Mouse (Mus musculus): ENCODE data around the gene Clic3. TPM values are rescaled to one million over a fixed set of nuclear protein-coding genes. Genes with fewer than 3 reads are reported as not detected.

The Clic3 gene
- polyA plus RNA-seq, 1 experiment from 2014 or later: 2.6 TPM

DNA sequence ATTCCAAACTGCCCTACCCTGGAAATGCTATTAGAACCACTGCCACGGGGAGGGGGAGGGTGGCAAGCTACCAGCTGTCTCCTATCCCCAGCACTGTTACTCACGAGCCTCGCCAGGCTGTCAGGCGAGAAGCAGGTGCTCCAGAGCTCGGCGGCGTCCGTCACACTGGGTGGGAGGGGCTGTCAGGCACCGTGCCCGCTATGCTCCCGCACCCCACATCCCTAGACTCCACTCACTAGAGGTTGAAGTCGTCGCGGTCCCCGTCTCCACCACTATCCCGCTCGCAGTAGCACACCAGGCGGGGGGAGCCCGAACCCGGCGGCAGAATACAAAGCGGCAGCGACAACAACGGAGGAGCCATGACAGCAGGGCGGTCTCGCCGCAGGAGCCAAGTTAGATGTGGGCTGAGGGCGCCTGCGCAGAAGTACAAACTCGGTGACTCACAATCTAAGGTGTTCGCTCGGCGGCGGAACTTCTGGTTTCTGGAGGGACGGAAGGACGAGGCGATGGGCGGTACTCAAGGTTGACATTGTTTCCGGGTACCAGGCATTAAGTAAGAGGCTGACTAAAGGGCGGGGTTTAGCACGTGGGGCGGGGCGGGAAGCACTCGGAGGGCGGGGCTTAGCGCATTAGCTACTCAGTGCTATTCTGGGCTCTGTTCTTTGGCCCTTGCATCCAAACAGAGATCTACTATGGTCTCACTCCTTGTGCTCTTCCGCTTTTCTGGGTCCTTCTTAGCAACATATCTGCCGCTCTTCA, 4.1 kb downstream of the Clic3 start, which contains the start of gene Paxx:
TSS of gene Paxx (minus strand) at position 544 of the 759 bp plus-strand sequence.
- under 1% methylated on average over 48 of the region's 48 CpGs for WGBS
- Histone ChIP-seq H3K4me1 (ENCODE audit: control insufficient read depth, insufficient read depth, low read length) (peaks cover 40% of the 10 kb centered on the region), H3K27me3 (replicated peaks; ENCODE audit: control insufficient read depth, insufficient read depth, low read length) (no peaks in the 10 kb centered on the region), H3K4me3 (ENCODE audit: low read length) (peak within 1 kb of the TSS; percentile 72), H3K27ac (ENCODE audit: low read length) (peak within 1 kb of the TSS; percentile 93), H3K9ac (ENCODE audit: low read depth, low read length) (peak within 1 kb of the TSS; percentile 81), H3K4me2 (ENCODE audit: low read depth, low read length) (peak within 1 kb of the TSS; percentile 87), H3K9me3 (ENCODE audit: control insufficient read depth, low read length) (no peaks in the 10 kb centered on the region), H3K36me3 (ENCODE audit: control insufficient read depth, insufficient read depth, low read length) (no peaks in the 10 kb centered on the region)
- ATAC-seq: peak; percentile 90

DNA sequence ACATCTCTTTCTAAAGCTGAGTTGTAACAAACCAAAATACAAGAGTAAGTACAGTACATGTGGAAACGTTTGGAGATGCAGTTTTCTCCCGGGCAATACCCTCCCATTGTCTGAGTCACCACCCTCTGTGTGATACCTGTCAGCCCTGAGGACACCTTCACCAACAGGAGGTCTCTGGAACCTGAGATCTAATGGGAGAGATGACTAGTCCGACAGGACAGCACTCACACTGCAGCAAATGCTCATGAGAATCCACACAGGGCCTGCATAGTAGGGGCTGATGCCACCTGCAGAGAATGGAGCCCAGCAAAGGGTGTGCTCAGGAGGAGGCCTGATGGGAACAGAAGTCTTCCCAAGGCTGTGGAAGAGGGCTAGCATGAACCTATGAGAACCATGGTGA, 4.8 kb downstream of the Clic3 start:
- Histone ChIP-seq H3K4me2 (ENCODE audit: low read depth, low read length) (peak overlapping the region; percentile 87), H3K27ac (ENCODE audit: low read length) (peak overlapping the region; percentile 52), H3K36me3 (ENCODE audit: control insufficient read depth, insufficient read depth, low read length) (no peaks in the 10 kb centered on the region), H3K9me3 (ENCODE audit: control insufficient read depth, low read length) (no peaks in the 10 kb centered on the region), H3K27me3 (replicated peaks; ENCODE audit: control insufficient read depth, insufficient read depth, low read length) (no peaks in the 10 kb centered on the region), H3K4me3 (ENCODE audit: low read length) (peak overlapping the region; percentile 72), H3K4me1 (ENCODE audit: control insufficient read depth, insufficient read depth, low read length) (peaks cover 34% of the 10 kb centered on the region), H3K9ac (ENCODE audit: low read depth, low read length) (peak overlapping the region; percentile 57; the same call in 1 of the 2 replicates)
- WGBS: 21% methylated on average over 3 of the region's 3 CpGs
- 0 out of 2 replicates have a peak, but pooled peaks have one; percentile 1 for ATAC-seq

DNA sequence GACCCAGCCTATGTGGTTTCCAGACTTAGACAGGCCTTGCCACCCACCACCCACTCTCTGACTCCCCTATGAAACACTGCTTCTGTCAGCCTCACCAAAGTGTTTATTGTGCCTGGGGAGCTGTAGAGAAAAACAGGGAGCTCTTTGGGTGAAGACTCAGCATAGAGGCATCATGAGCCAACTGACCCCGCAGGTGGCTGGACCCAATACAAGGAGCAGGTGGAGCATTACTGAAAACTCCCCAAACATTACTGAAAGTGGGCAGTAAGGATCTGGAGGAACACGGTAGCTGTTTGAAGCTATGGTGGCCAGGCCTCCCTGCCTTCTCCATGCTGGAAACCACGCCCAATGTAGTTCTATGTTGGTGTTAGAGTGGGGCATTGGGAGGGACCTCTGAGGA, 7.0 kb downstream of the Clic3 start:
- Histone ChIP-seq H3K27me3 (replicated peaks; ENCODE audit: control insufficient read depth, insufficient read depth, low read length) (no peaks in the 10 kb centered on the region), H3K4me3 (ENCODE audit: low read length) (no peak overlapping the region), H3K9ac (ENCODE audit: low read depth, low read length) (no peak overlapping the region), H3K27ac (ENCODE audit: low read length) (no peak overlapping the region), H3K9me3 (ENCODE audit: control insufficient read depth, low read length) (no peaks in the 10 kb centered on the region), H3K4me2 (ENCODE audit: low read depth, low read length) (no peak overlapping the region), H3K36me3 (ENCODE audit: control insufficient read depth, insufficient read depth, low read length) (no peaks in the 10 kb centered on the region), H3K4me1 (ENCODE audit: control insufficient read depth, insufficient read depth, low read length) (peaks cover 26% of the 10 kb centered on the region)
- ATAC-seq: no peak
- 85% methylated on average over 3 of the region's 3 CpGs for WGBS

DNA sequence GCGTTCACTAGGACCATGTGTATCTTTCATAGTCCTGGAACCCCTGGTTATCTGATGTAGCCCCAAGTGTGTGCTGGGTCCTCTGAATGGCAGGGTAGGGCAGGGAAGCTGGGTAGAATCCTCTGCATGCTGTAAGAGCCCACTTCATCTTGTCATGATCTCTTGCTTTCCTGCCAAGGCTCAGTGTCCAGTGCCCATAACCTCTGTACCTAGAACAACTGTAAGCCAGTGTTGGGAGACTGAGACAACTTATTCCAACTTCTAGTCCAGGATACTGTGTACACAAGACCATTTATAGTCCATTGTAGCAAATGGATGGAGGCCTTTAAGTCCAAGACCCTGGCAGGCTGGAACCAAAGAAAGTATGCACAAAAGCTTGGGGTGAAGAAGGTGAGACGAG, 8.6 kb downstream of the Clic3 start:
- Histone ChIP-seq H3K4me3 (ENCODE audit: low read length) (no peak overlapping the region), H3K36me3 (ENCODE audit: control insufficient read depth, insufficient read depth, low read length) (no peaks in the 10 kb centered on the region), H3K9me3 (ENCODE audit: control insufficient read depth, low read length) (no peaks in the 10 kb centered on the region), H3K9ac (ENCODE audit: low read depth, low read length) (no peak overlapping the region), H3K27ac (ENCODE audit: low read length) (no peak overlapping the region), H3K4me1 (ENCODE audit: control insufficient read depth, insufficient read depth, low read length) (peaks cover 15% of the 10 kb centered on the region), H3K27me3 (replicated peaks; ENCODE audit: control insufficient read depth, insufficient read depth, low read length) (no peaks in the 10 kb centered on the region), H3K4me2 (ENCODE audit: low read depth, low read length) (no peak overlapping the region)
- no peak for ATAC-seq
- 74% methylated on average over 2 of the region's 2 CpGs for WGBS

DNA sequence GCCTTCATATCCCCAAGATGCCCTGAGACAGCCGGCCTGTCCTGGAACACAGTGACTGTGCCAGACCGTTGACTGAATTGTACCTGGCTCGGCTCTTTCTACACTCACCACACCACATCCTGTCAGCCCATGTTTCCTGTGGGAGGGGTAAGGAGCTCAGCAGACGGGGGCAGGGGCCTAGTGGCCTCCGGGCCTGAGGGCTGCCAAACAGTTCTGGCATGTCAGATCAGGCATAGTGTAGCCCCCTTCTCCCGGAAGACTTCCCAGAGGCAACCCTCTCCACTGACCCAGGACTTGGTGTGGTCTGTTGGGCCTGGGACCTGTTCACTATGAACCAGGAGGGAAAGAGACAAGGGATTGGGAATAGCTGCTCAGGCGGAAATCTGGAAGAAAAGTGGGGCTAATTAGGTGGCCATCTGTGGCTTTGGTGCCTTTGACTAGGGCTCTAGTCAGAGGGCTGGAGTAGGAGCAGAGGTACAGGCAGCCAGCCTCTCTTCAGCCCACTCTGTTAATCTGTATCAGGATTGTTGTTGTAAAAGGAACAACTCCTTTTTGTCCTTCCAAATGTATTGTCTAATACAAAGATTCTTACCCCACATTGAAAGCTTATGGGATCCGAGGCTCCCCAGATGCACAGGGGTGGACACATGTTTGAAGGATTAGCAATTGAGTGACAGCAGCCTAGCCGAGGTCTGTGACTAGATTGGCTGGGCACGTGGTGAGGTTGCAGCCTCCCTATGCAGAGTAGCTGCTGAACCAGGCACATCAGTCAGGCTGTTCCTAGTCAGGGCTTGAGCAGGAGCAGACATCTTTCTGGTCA, 9.4 kb downstream of the Clic3 start:
- 58% methylated on average over 10 of the region's 10 CpGs for WGBS
- H3K4me3 ChIP-seq (ENCODE audit: low read length): no peak overlapping the region
- no peaks in the 10 kb centered on the region for H3K9me3 ChIP-seq (ENCODE audit: control insufficient read depth, low read length)
- no peak overlapping the region for H3K4me2 ChIP-seq (ENCODE audit: low read depth, low read length)
- ATAC-seq: no peak
- H3K27me3 ChIP-seq (replicated peaks; ENCODE audit: control insufficient read depth, insufficient read depth, low read length): no peaks in the 10 kb centered on the region
- 0 out of 2 replicates have a peak overlapping the region, but pooled peaks have one; percentile 25 for H3K9ac ChIP-seq (ENCODE audit: low read depth, low read length)
- H3K36me3 ChIP-seq (ENCODE audit: control insufficient read depth, insufficient read depth, low read length): no peaks in the 10 kb centered on the region
- H3K4me1 ChIP-seq (ENCODE audit: control insufficient read depth, insufficient read depth, low read length): peaks cover 15% of the 10 kb centered on the region
- H3K27ac ChIP-seq (ENCODE audit: low read length): 0 out of 2 replicates have a peak overlapping the region, but pooled peaks have one; percentile 16

DNA sequence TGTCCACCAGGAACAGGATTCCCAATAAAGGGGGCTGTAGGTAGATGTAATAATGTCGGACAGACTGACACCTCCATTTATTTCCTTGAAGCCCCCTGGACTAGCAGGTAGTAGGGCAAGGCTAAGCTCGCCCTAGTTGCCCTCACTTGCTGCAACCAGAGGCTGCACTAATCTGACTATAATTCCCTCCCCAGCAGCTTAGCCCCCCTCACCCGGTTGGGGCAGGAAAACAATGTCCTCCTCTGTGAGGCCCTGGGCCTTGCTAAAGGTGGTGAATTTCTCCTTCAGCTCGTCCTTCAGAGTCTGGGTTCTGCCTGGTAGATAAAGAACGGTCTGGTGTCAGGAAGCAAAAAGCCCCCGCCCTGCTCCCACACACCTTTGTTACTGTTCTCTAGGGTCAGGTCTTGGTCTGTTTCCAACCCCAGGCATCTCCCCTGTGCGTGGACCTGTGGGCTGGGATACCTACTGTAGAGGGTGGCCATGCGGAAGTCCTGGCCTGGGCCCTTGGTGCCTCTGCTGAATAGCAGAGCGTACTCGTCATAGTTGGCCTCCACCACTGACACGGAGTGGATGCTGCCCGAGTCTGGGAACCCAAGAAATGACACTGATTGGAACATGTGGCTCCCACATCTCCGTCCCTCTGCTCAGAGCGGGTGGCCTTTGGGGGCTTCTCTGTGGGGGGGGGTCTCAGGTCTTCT, 11.1 kb downstream of the Clic3 start:
- peaks cover 10% of the 10 kb centered on the region for H3K4me1 ChIP-seq (ENCODE audit: control insufficient read depth, insufficient read depth, low read length)
- H3K36me3 ChIP-seq (ENCODE audit: control insufficient read depth, insufficient read depth, low read length): no peaks in the 10 kb centered on the region
- 75% methylated on average over 14 of the region's 14 CpGs for WGBS
- H3K9ac ChIP-seq (ENCODE audit: low read depth, low read length): no peak overlapping the region
- no peak overlapping the region for H3K27ac ChIP-seq (ENCODE audit: low read length)
- no peak overlapping the region for H3K4me3 ChIP-seq (ENCODE audit: low read length)
- no peaks in the 10 kb centered on the region for H3K27me3 ChIP-seq (replicated peaks; ENCODE audit: control insufficient read depth, insufficient read depth, low read length)
- no peak overlapping the region for H3K4me2 ChIP-seq (ENCODE audit: low read depth, low read length)
- no peaks in the 10 kb centered on the region for H3K9me3 ChIP-seq (ENCODE audit: control insufficient read depth, low read length)
- no peak for ATAC-seq

DNA sequence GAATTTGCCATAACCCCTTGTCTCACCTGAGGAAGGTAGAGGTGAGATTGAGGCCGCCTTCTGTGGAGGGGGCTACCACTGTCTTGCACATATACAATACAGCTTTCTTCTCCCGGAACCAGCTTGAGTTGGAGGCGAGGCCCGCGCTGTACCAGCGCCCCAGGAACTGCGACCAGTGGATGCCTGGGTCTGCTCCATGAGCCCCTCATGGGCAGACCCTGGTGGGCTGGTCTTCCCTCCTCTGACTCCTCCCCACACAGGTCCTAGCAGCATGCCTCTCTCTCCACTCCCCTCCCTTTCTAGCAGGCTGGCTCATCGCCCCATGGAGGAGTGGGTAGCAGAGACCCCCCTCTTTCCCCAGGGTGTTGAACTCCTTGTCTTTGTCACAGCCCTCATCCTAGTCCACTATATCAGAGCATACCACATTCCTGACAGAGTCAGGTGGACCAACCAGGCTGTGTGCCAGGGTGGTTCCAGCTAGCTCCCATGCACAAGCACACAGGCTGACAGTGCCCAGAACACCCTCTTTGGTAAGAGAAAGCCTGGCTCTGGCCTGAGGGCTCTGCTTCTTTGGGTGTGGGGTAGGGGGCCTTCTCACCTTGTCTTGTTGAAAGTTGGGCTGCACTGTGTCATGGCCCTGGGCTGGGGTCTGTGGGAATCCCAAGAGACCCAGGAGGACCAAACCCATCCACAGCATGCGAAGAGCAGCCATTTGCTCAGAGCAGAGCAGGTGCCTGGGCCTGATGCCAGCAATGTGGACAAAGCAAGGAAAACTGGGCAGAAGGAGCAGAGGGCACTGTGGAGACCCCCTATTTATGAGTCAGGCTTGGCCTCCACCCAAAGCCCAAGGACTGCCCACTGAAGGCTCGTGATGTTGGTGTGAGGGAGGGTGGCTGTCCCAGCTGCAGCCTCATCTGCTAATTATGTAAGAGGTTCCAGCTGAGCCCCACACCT, 12.6 kb downstream of the Clic3 start:
- no peak overlapping the region for H3K9ac ChIP-seq (ENCODE audit: low read depth, low read length)
- no peaks in the 10 kb centered on the region for H3K27me3 ChIP-seq (replicated peaks; ENCODE audit: control insufficient read depth, insufficient read depth, low read length)
- no peak overlapping the region for H3K4me2 ChIP-seq (ENCODE audit: low read depth, low read length)
- H3K9me3 ChIP-seq (ENCODE audit: control insufficient read depth, low read length): no peaks in the 10 kb centered on the region
- no peak overlapping the region for H3K27ac ChIP-seq (ENCODE audit: low read length)
- H3K4me1 ChIP-seq (ENCODE audit: control insufficient read depth, insufficient read depth, low read length): peaks cover 10% of the 10 kb centered on the region
- 0 out of 2 replicates have a peak, but pooled peaks have one; percentile 10 for ATAC-seq
- H3K36me3 ChIP-seq (ENCODE audit: control insufficient read depth, insufficient read depth, low read length): no peaks in the 10 kb centered on the region
- H3K4me3 ChIP-seq (ENCODE audit: low read length): no peak overlapping the region
- 80% methylated on average over 10 of the region's 10 CpGs for WGBS

DNA sequence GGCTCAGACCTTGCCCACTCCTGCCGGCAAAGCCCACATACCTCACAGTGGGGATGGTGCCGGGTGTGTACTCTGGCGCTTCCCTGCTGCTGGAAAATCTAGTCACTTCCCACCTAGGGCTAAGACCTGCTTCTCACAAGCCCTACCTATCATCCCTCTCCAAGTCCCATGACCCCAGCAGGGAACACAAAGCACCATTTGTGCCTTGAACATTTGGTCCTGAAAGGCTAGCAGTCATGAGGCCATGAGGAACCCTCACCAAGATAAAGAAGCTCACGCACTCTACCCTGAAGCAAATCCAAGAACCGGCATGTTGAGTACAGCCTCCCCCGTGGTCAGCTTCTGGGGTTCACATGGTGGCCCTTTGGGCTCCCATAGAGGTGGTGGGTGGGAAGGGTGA, 13.3 kb downstream of the Clic3 start, which contains the start of gene Ptgds:
TSS of gene Ptgds (minus strand) at position 78 of the 400 bp plus-strand sequence.
- peaks cover 10% of the 10 kb centered on the region for H3K4me1 ChIP-seq (ENCODE audit: control insufficient read depth, insufficient read depth, low read length)
- H3K27ac ChIP-seq (ENCODE audit: low read length): no peak within 1 kb of the TSS
- no peaks in the 10 kb centered on the region for H3K27me3 ChIP-seq (replicated peaks; ENCODE audit: control insufficient read depth, insufficient read depth, low read length)
- H3K4me2 ChIP-seq (ENCODE audit: low read depth, low read length): no peak within 1 kb of the TSS
- H3K9me3 ChIP-seq (ENCODE audit: control insufficient read depth, low read length): no peaks in the 10 kb centered on the region
- 47% methylated on average over 6 of the region's 6 CpGs for WGBS
- no peak within 1 kb of the TSS for H3K4me3 ChIP-seq (ENCODE audit: low read length)
- H3K9ac ChIP-seq (ENCODE audit: low read depth, low read length): no peak within 1 kb of the TSS
- no peaks in the 10 kb centered on the region for H3K36me3 ChIP-seq (ENCODE audit: control insufficient read depth, insufficient read depth, low read length)
- no peak for ATAC-seq
